Mouse (Mus musculus): ENCODE results near the gene Coro6. TPM values are rescaled to one million over a fixed set of nuclear protein-coding genes. Genes with fewer than 3 reads are reported as not detected.

Gene Coro6
- polyA plus RNA-seq, 1 experiment from 2014 or later, result 0.16 TPM

GRCm38 (mm10) chr11:77446628-77447041, 15.6 kb upstream of the Coro6 start:
- no peaks in the 10 kb centered on the region for H3K4me1 ChIP-seq (replicated peaks)
- peaks cover 43% of the 10 kb centered on the region for H3K36me3 ChIP-seq
- H3K4me3 ChIP-seq, result no peak overlapping the region
- WGBS, result 68% methylated on average over 6 of the region's 6 CpGs
- H3K27ac ChIP-seq, result no peak overlapping the region
- no peaks in the 10 kb centered on the region for H3K27me3 ChIP-seq (ENCODE audit: insufficient read depth, poor library complexity, severe bottlenecking)
- no peaks in the 10 kb centered on the region for H3K9me3 ChIP-seq
- DNase-seq (ENCODE audit: low spot score), result peak; percentile 29

- H3K27me3 ChIP-seq (ENCODE audit: insufficient read depth, poor library complexity, severe bottlenecking), result no peaks in the 10 kb centered on the region
- no peak for DNase-seq (ENCODE audit: low spot score)
Measured at GRCm38 (mm10) chr11:77449224-77449623, 13.0 kb upstream of the Coro6 start.

GRCm38 (mm10) chr11:77451670-77452069, 10.5 kb upstream of the Coro6 start:
- no peaks in the 10 kb centered on the region for H3K27me3 ChIP-seq (ENCODE audit: insufficient read depth, poor library complexity, severe bottlenecking)
- no peak overlapping the region for H3K4me3 ChIP-seq
- peaks cover 56% of the 10 kb centered on the region for H3K36me3 ChIP-seq
- H3K4me1 ChIP-seq (replicated peaks), result no peaks in the 10 kb centered on the region
- no peaks in the 10 kb centered on the region for H3K9me3 ChIP-seq
- WGBS, result 90% methylated on average over 2 of the region's 2 CpGs
- DNase-seq (ENCODE audit: low spot score), result no peak
- H3K27ac ChIP-seq, result no peak overlapping the region

More at GRCm38 (mm10) chr11:77449224-77449623, 13.0 kb upstream of the Coro6 start:
- no peaks in the 10 kb centered on the region for H3K9me3 ChIP-seq
- WGBS, result 92% methylated on average over 7 of the region's 7 CpGs
- no peak overlapping the region for H3K27ac ChIP-seq
- H3K36me3 ChIP-seq, result peaks cover 48% of the 10 kb centered on the region
- H3K4me3 ChIP-seq, result no peak overlapping the region
- no peaks in the 10 kb centered on the region for H3K4me1 ChIP-seq (replicated peaks)

GRCm38 (mm10) chr11:77453388-77453787, 8.8 kb upstream of the Coro6 start:
- Histone ChIP-seq H3K4me3 (no peak overlapping the region), H3K27me3 (ENCODE audit: insufficient read depth, poor library complexity, severe bottlenecking) (no peaks in the 10 kb centered on the region), H3K4me1 (replicated peaks) (no peaks in the 10 kb centered on the region), H3K36me3 (peaks cover 56% of the 10 kb centered on the region), H3K9me3 (no peaks in the 10 kb centered on the region), H3K27ac (no peak overlapping the region)
- DNase-seq (ENCODE audit: low spot score), result no peak
- WGBS, result 90% methylated on average over 2 of the region's 2 CpGs

GRCm38 (mm10) chr11:77455770-77456510, 6.3 kb upstream of the Coro6 start:
- 88% methylated on average over 9 of the region's 9 CpGs for WGBS
- peaks cover 34% of the 10 kb centered on the region for H3K36me3 ChIP-seq
- DNase-seq (ENCODE audit: low spot score), result no peak
- no peak overlapping the region for H3K27ac ChIP-seq
- no peaks in the 10 kb centered on the region for H3K9me3 ChIP-seq
- no peaks in the 10 kb centered on the region for H3K4me1 ChIP-seq (replicated peaks)
- no peak overlapping the region for H3K4me3 ChIP-seq
- H3K27me3 ChIP-seq (ENCODE audit: insufficient read depth, poor library complexity, severe bottlenecking), result peaks cover 17% of the 10 kb centered on the region

- Histone ChIP-seq H3K4me1 (replicated peaks) (peaks cover 3% of the 10 kb centered on the region; the same call in 1 of the 2 replicates), H3K27ac (no peak overlapping the region)
- no peak for DNase-seq (ENCODE audit: low spot score)
Measured at GRCm38 (mm10) chr11:77456866-77457265, 5.3 kb upstream of the Coro6 start.

GRCm38 (mm10) chr11:77461856-77462255, 355 bp upstream of the Coro6 start:
- peak overlapping the region; percentile 74; the same call in 1 of the 2 replicates for H3K27ac ChIP-seq

More at GRCm38 (mm10) chr11:77456866-77457265, 5.3 kb upstream of the Coro6 start:
- Histone ChIP-seq H3K9me3 (no peaks in the 10 kb centered on the region), H3K36me3 (peaks cover 27% of the 10 kb centered on the region), H3K27me3 (ENCODE audit: insufficient read depth, poor library complexity, severe bottlenecking) (peaks cover 26% of the 10 kb centered on the region), H3K4me3 (no peak overlapping the region)
- 86% methylated on average over 6 of the region's 6 CpGs for WGBS

GRCm38 (mm10) chr11:77463101-77463445, 862 bp downstream of the Coro6 start:
- WGBS, result 40% methylated on average over 8 of the region's 8 CpGs
- H3K27ac ChIP-seq, result no peak overlapping the region
- H3K27me3 ChIP-seq (ENCODE audit: insufficient read depth, poor library complexity, severe bottlenecking), result peaks cover 89% of the 10 kb centered on the region
- no peaks in the 10 kb centered on the region for H3K36me3 ChIP-seq
- H3K4me1 ChIP-seq (replicated peaks), result peaks cover 40% of the 10 kb centered on the region
- no peaks in the 10 kb centered on the region for H3K9me3 ChIP-seq
- DNase-seq (ENCODE audit: low spot score), result no peak
- H3K4me3 ChIP-seq, result peak overlapping the region; percentile 59

More at GRCm38 (mm10) chr11:77461856-77462255, 355 bp upstream of the Coro6 start:
- H3K9me3 ChIP-seq, result no peaks in the 10 kb centered on the region
- H3K4me1 ChIP-seq (replicated peaks), result peaks cover 27% of the 10 kb centered on the region
- peaks cover 76% of the 10 kb centered on the region for H3K27me3 ChIP-seq (ENCODE audit: insufficient read depth, poor library complexity, severe bottlenecking)
- 9% methylated on average over 6 of the region's 6 CpGs for WGBS
- H3K4me3 ChIP-seq, result peak overlapping the region; percentile 59
- no peak for DNase-seq (ENCODE audit: low spot score)
- no peaks in the 10 kb centered on the region for H3K36me3 ChIP-seq

GRCm38 (mm10) chr11:77463786-77464185, 1.6 kb downstream of the Coro6 start:
- Histone ChIP-seq H3K27ac (no peak overlapping the region), H3K4me1 (replicated peaks) (peaks cover 40% of the 10 kb centered on the region), H3K36me3 (no peaks in the 10 kb centered on the region), H3K4me3 (no peak overlapping the region), H3K9me3 (no peaks in the 10 kb centered on the region), H3K27me3 (ENCODE audit: insufficient read depth, poor library complexity, severe bottlenecking) (peaks cover 96% of the 10 kb centered on the region)
- DNase-seq (ENCODE audit: low spot score), result no peak
- 75% methylated on average over 10 of the region's 10 CpGs for WGBS

GRCm38 (mm10) chr11:77464684-77465083, 2.5 kb downstream of the Coro6 start:
- H3K27me3 ChIP-seq (ENCODE audit: insufficient read depth, poor library complexity, severe bottlenecking), result peaks cover 100% of the 10 kb centered on the region

GRCm38 (mm10) chr11:77465111-77465510, 2.9 kb downstream of the Coro6 start:
- H3K27ac ChIP-seq, result no peak overlapping the region
- WGBS, result 49% methylated on average over 3 of the region's 3 CpGs
- H3K36me3 ChIP-seq, result peaks cover under 1% of the 10 kb centered on the region; the same call in 1 of the 2 replicates
- no peaks in the 10 kb centered on the region for H3K9me3 ChIP-seq
- peaks cover 96% of the 10 kb centered on the region for H3K27me3 ChIP-seq (ENCODE audit: insufficient read depth, poor library complexity, severe bottlenecking)
- H3K4me3 ChIP-seq, result no peak overlapping the region
- H3K4me1 ChIP-seq (replicated peaks), result peaks cover 40% of the 10 kb centered on the region
- no peak for DNase-seq (ENCODE audit: low spot score)

More at GRCm38 (mm10) chr11:77464684-77465083, 2.5 kb downstream of the Coro6 start:
- WGBS, result 62% methylated on average over 4 of the region's 4 CpGs
- Histone ChIP-seq H3K36me3 (no peaks in the 10 kb centered on the region; the same call in 1 of the 2 replicates), H3K4me3 (no peak overlapping the region), H3K27ac (no peak overlapping the region), H3K4me1 (replicated peaks) (peaks cover 40% of the 10 kb centered on the region), H3K9me3 (no peaks in the 10 kb centered on the region)
- no peak for DNase-seq (ENCODE audit: low spot score)

- Histone ChIP-seq H3K4me1 (replicated peaks) (peaks cover 40% of the 10 kb centered on the region), H3K36me3 (peaks cover 15% of the 10 kb centered on the region), H3K27ac (no peak overlapping the region), H3K9me3 (no peaks in the 10 kb centered on the region), H3K4me3 (0 out of 2 replicates have a peak overlapping the region, but pooled peaks have one; percentile 33), H3K27me3 (ENCODE audit: insufficient read depth, poor library complexity, severe bottlenecking) (peaks cover 82% of the 10 kb centered on the region)
- DNase-seq (ENCODE audit: low spot score), result no peak
- WGBS, result 39% methylated on average over 9 of the region's 9 CpGs
Measured at GRCm38 (mm10) chr11:77466544-77466943, 4.3 kb downstream of the Coro6 start.

- Histone ChIP-seq H3K27me3 (ENCODE audit: insufficient read depth, poor library complexity, severe bottlenecking) (peaks cover 76% of the 10 kb centered on the region), H3K4me1 (replicated peaks) (peaks cover 34% of the 10 kb centered on the region), H3K27ac (0 out of 2 replicates have a peak overlapping the region, but pooled peaks have one; percentile 31), H3K9me3 (no peaks in the 10 kb centered on the region), H3K36me3 (peaks cover 21% of the 10 kb centered on the region), H3K4me3 (peak overlapping the region; percentile 33)
- WGBS, result 3% methylated on average over 25 of the region's 25 CpGs
- DNase-seq (ENCODE audit: low spot score), result peak; percentile 68
Measured at GRCm38 (mm10) chr11:77467157-77467556, 4.9 kb downstream of the Coro6 start.

All from hindbrain, embryonic 10.5 days (tissue).